Mouse (Mus musculus): ENCODE measurements at regions not wholly inside any gene's neighbourhood (a gene's known extent, or its start where the extent isn't known, plus 50 kb on each side); places are given as distances from the start of the nearest gene placed in this dataset.

DNA sequence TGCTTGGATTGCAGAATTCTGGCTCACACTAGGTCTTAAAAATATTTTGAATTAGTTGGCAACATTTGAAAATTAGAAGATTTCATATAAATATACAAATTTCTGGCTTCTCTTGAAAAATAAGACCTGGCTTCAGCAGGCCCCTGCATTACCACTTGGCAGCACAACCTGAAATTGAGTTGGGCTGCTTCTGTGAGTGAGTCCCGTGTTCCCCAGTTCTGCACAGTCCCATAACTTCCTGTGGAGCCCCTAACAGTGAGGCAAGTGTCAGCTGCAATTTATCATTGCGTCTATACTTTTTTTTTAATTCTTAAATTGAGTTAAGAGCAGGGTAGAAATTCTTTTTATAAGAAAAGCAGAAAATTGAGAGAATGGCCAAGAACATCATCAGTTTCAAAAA is 164.8 kb downstream of the En1 start:
- TF ChIP-seq CTCF (IDR thresholded peaks at IDR 0.05; ENCODE audit: control insufficient read depth, insufficient read depth, insufficient read length) (no peak), MAX (IDR thresholded peaks at IDR 0.05) (no peak), MYOG (IDR thresholded peaks at IDR 0.05; ENCODE audit: control insufficient read depth, extremely low read depth, insufficient read length) (no peak), USF1 (IDR thresholded peaks at IDR 0.05; ENCODE audit: low read depth) (no peak)
